Mouse (Mus musculus): ENCODE results near the gene Ccdc34.

DNA sequence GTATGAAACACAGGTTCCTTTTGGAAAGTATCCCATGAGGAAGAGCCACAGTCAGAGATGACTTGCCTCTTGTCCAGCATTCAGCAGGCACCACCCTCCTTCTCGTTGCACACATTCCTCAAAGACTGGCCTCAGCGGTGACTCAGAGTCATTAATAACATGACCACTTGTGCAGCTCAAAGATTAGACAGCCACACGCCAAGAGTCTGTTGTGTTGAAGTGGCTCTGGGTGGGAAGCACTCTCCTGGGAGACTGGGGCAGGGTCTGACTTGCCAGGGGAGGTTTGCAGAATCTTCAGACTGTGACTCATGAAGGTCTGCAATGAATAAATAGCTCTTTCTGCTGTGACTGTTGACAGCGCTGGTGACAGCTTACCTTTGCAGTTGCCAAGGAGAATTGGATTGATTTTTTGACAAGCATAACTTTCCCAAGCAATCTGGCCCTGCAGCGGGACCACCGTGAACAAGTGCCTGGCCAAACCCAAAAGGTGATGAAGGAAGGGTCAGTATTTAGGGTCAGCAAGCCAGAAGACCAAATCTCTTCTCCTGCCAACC is 168.9 kb downstream of the Ccdc34 start:
- TF ChIP-seq CTCF (IDR thresholded peaks at IDR 0.05; ENCODE audit: low read depth) (no peak), EP300 (IDR thresholded peaks at IDR 0.05; ENCODE audit: low read depth) (no peak)
